Mouse (Mus musculus) small intestine, adult 2 months (tissue): ENCODE data around the gene Pard3.

ENCODE experiments used
- CTCF ChIP-seq: fragments of 200-500 bp; IDR thresholded peaks from 2 replicates; pipeline ENCODE4 v1.5.1; 2012; ENCODE audit warnings: low read depth, mild to moderate bottlenecking, control low read depth, inconsistent platforms, low read length, moderate library complexity, mixed read lengths; ENCODE audit not compliant: insufficient replicate concordance, insufficient read length; ENCODE audit errors: extremely low read depth
- POLR2A ChIP-seq: fragments of 200-500 bp; IDR thresholded peaks from 2 replicates; pipeline ENCODE4 v1.6.1; 2012; ENCODE audit warnings: low read depth, mild to moderate bottlenecking, control low read depth, inconsistent platforms, low read length, moderate library complexity

GRCm38 (mm10) chr8:127181246-127181645 lies 117.6 kb downstream of the Pard3 start:
- TF ChIP-seq CTCF (no peak), POLR2A (no peak)
